Mouse (Mus musculus): ENCODE measurements around the gene Hist1h2ah. TPM values are rescaled to one million over a fixed set of nuclear protein-coding genes. Genes with fewer than 3 reads are reported as not detected.
A peak's percentile ranks its signal among the peaks of the same experiment; 100 is the strongest.

The Hist1h2ah gene
- polyA plus RNA-seq, 1 experiment from 2014 or later = not detected

- Histone ChIP-seq H3K4me3 (no peak overlapping the region), H3K4me1 (replicated peaks) (peaks cover 6% of the 10 kb centered on the region; the same call in 1 of the 2 replicates), H3K4me2 (no peak overlapping the region), H3K9me3 (no peaks in the 10 kb centered on the region), H3K9ac (no peak overlapping the region), H3K27me3 (peaks cover 98% of the 10 kb centered on the region), H3K36me3 (no peaks in the 10 kb centered on the region), H3K27ac (no peak overlapping the region)
- ATAC-seq (ENCODE audit: low FRiP score) = no peak
- WGBS = 35% methylated on average over 4 of the region's 4 CpGs
Observed at GRCm38 (mm10) chr13:21999147-21999546, 36.2 kb downstream of the Hist1h2ah start.

GRCm38 (mm10) chr13:21998412-21998811 lies 37.0 kb downstream of the Hist1h2ah start:
- no peaks in the 10 kb centered on the region for H3K9me3 ChIP-seq
- H3K4me1 ChIP-seq (replicated peaks) = peaks cover 6% of the 10 kb centered on the region; the same call in 1 of the 2 replicates
- H3K36me3 ChIP-seq = no peaks in the 10 kb centered on the region
- no peak overlapping the region for H3K4me3 ChIP-seq
- no peak overlapping the region for H3K27ac ChIP-seq
- WGBS = 28% methylated on average over 3 of the region's 3 CpGs
- H3K27me3 ChIP-seq = peaks cover 98% of the 10 kb centered on the region
- no peak overlapping the region for H3K4me2 ChIP-seq
- ATAC-seq (ENCODE audit: low FRiP score) = no peak
- H3K9ac ChIP-seq = no peak overlapping the region

- peaks cover 6% of the 10 kb centered on the region; the same call in 1 of the 2 replicates for H3K4me1 ChIP-seq (replicated peaks)
- no peak overlapping the region for H3K4me2 ChIP-seq
- 8% methylated on average over 4 of the region's 4 CpGs for whole genome bisulfite sequencing
- no peaks in the 10 kb centered on the region for H3K9me3 ChIP-seq
- H3K27ac ChIP-seq = no peak overlapping the region
- no peak overlapping the region for H3K4me3 ChIP-seq
- no peaks in the 10 kb centered on the region for H3K36me3 ChIP-seq
- no peak for ATAC-seq (ENCODE audit: low FRiP score)
- no peak overlapping the region for H3K9ac ChIP-seq
- peaks cover 96% of the 10 kb centered on the region for H3K27me3 ChIP-seq
Observed at GRCm38 (mm10) chr13:21997821-21998220, 37.5 kb downstream of the Hist1h2ah start.

GRCm38 (mm10) chr13:21997201-21997820 lies 38.1 kb downstream of the Hist1h2ah start:
- peaks cover 96% of the 10 kb centered on the region for H3K27me3 ChIP-seq
- H3K4me2 ChIP-seq = peak overlapping the region; percentile 4; the same call in 1 of the 2 replicates
- no peaks in the 10 kb centered on the region for H3K9me3 ChIP-seq
- no peaks in the 10 kb centered on the region for H3K36me3 ChIP-seq
- H3K4me1 ChIP-seq (replicated peaks) = peaks cover 6% of the 10 kb centered on the region; the same call in 1 of the 2 replicates
- WGBS = 2% methylated on average over 21 of the region's 21 CpGs
- H3K9ac ChIP-seq = no peak overlapping the region
- no peak overlapping the region for H3K27ac ChIP-seq
- peak overlapping the region; percentile 18; the same call in 1 of the 2 replicates for H3K4me3 ChIP-seq
- no peak for ATAC-seq (ENCODE audit: low FRiP score)

- Histone ChIP-seq H3K9ac (no peak overlapping the region), H3K27ac (no peak overlapping the region), H3K36me3 (no peaks in the 10 kb centered on the region), H3K9me3 (no peaks in the 10 kb centered on the region), H3K4me2 (peak overlapping the region; percentile 4; the same call in 1 of the 2 replicates), H3K4me1 (replicated peaks) (peaks cover 6% of the 10 kb centered on the region; the same call in 1 of the 2 replicates), H3K27me3 (peaks cover 93% of the 10 kb centered on the region), H3K4me3 (peak overlapping the region; percentile 18)
- ATAC-seq (ENCODE audit: low FRiP score) = no peak
- under 1% methylated on average over 13 of the region's 13 CpGs for WGBS
Observed at GRCm38 (mm10) chr13:21996840-21997185, 38.6 kb downstream of the Hist1h2ah start.

GRCm38 (mm10) chr13:21996101-21996839 lies 39.1 kb downstream of the Hist1h2ah start:
- Histone ChIP-seq H3K36me3 (no peaks in the 10 kb centered on the region), H3K9ac (no peak overlapping the region), H3K27ac (no peak overlapping the region), H3K4me3 (peak overlapping the region; percentile 18), H3K4me1 (replicated peaks) (peaks cover 6% of the 10 kb centered on the region; the same call in 1 of the 2 replicates), H3K4me2 (peak overlapping the region; percentile 47), H3K27me3 (peaks cover 93% of the 10 kb centered on the region), H3K9me3 (no peaks in the 10 kb centered on the region)
- 3% methylated on average over 12 of the region's 12 CpGs for WGBS
- no peak for ATAC-seq (ENCODE audit: low FRiP score)

GRCm38 (mm10) chr13:21995331-21995914 lies 39.9 kb downstream of the Hist1h2ah start:
- under 1% methylated on average over 21 of the region's 21 CpGs for WGBS
- Histone ChIP-seq H3K4me1 (replicated peaks) (peaks cover 6% of the 10 kb centered on the region; the same call in 1 of the 2 replicates), H3K27me3 (peaks cover 91% of the 10 kb centered on the region), H3K4me3 (peak overlapping the region; percentile 25), H3K36me3 (no peaks in the 10 kb centered on the region), H3K27ac (no peak overlapping the region), H3K4me2 (peak overlapping the region; percentile 47), H3K9ac (no peak overlapping the region), H3K9me3 (no peaks in the 10 kb centered on the region)
- no peak for ATAC-seq (ENCODE audit: low FRiP score)

GRCm38 (mm10) chr13:21994896-21995295 lies 40.5 kb downstream of the Hist1h2ah start:
- Histone ChIP-seq H3K27ac (no peak overlapping the region), H3K27me3 (peaks cover 89% of the 10 kb centered on the region), H3K9me3 (no peaks in the 10 kb centered on the region), H3K4me3 (peak overlapping the region; percentile 25), H3K4me2 (peak overlapping the region; percentile 47), H3K36me3 (no peaks in the 10 kb centered on the region), H3K9ac (no peak overlapping the region), H3K4me1 (replicated peaks) (peaks cover 6% of the 10 kb centered on the region; the same call in 1 of the 2 replicates)
- WGBS = 4% methylated on average over 8 of the region's 8 CpGs
- ATAC-seq (ENCODE audit: low FRiP score) = no peak

GRCm38 (mm10) chr13:21993957-21994738 lies 41.2 kb downstream of the Hist1h2ah start:
- ATAC-seq (ENCODE audit: low FRiP score) = no peak
- no peak overlapping the region for H3K4me3 ChIP-seq
- no peak overlapping the region for H3K27ac ChIP-seq
- H3K4me2 ChIP-seq = no peak overlapping the region
- WGBS = 1% methylated on average over 22 of the region's 22 CpGs
- no peaks in the 10 kb centered on the region for H3K36me3 ChIP-seq
- no peaks in the 10 kb centered on the region for H3K9me3 ChIP-seq
- H3K27me3 ChIP-seq = peaks cover 82% of the 10 kb centered on the region
- H3K9ac ChIP-seq = no peak overlapping the region
- peaks cover 6% of the 10 kb centered on the region; the same call in 1 of the 2 replicates for H3K4me1 ChIP-seq (replicated peaks)

- Histone ChIP-seq H3K36me3 (no peaks in the 10 kb centered on the region), H3K4me3 (no peak overlapping the region), H3K27me3 (peaks cover 73% of the 10 kb centered on the region), H3K27ac (no peak overlapping the region), H3K4me2 (no peak overlapping the region), H3K9me3 (no peaks in the 10 kb centered on the region), H3K4me1 (replicated peaks) (peaks cover 6% of the 10 kb centered on the region; the same call in 1 of the 2 replicates), H3K9ac (no peak overlapping the region)
- no peak for ATAC-seq (ENCODE audit: low FRiP score)
- WGBS = 84% methylated on average over 5 of the region's 5 CpGs
Observed at GRCm38 (mm10) chr13:21992550-21992949, 42.8 kb downstream of the Hist1h2ah start.
